Mouse (Mus musculus): ENCODE data around the gene Cdk19. TPM values are rescaled to one million over a fixed set of nuclear protein-coding genes. Genes with fewer than 3 reads are reported as not detected.

Cdk19 gene
- polyA plus RNA-seq, 1 experiment, result 21.5 TPM

DNA sequence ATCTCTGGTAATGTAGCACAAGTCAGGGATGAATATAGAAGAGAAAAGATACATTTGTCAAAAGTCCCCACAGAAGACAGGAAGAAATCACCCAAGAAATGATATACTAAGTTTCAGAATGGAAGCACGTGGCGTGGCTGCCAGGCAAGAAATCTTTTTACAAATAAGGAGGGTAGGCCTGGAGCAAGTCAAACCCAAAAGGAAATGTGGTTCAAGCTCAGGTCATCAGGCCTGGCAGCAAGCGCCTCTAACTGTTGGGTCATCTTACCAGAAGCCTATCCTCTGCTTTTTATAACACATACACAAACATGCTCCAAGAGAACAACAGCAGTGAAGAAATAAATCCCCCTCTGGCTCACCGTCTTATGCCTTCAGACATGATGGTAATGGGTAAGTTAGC lies 26.6 kb upstream of the Cdk19 start:
- DNase-seq, result no peak
- Histone ChIP-seq H3K4me1 (ENCODE audit: control insufficient read depth, insufficient read depth, low read length) (0 out of 2 replicates have a peak, but pooled peaks cover 2% of the 10 kb centered on the region), H3K4me3 (replicated peaks; ENCODE audit: extremely low read depth, low read depth, low read length) (no peak overlapping the region)
- TF ChIP-seq POLR2A (IDR thresholded peaks at IDR 0.05; ENCODE audit: borderline replicate concordance, extremely low read depth, low read depth, low read length) (no peak), CTCF (IDR thresholded peaks at IDR 0.05; ENCODE audit: insufficient read depth, low read length) (no peak)
- WGBS, result 70% methylated on average over 4 of the region's 4 CpGs

DNA sequence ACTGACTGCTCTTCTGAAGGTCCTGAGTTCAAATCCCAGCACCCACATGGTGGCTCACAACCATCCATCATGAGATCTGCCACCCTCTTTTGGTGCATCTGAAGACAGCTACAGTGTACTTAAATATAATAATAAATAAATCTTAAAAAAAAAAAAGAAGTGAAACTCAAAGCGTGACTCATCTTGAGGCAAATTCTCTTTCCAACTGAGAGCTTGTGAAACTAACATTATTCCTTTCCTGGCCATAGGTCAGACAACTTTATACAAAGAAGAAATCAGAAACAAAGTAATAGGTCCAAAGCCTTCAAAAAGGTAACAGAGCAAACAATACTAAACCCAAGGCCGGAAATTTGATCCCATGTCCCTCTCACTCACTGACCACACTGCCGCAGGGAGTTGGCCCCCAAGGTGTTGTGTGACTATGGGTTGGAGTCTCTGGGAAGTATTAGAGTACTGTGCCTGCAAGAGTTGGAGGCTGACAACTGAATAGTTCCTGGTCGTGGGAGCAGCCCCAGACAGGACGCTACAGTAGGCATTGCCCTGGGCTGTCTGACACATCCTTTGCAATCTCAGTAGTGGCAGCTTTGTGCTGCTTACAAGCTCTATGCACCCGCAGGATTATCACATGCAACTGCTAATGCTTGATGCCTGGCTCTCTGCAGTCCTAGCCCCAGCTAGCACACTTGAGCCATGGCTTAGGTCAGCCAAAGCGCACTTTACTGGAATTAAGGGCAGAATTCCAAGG lies 22.4 kb upstream of the Cdk19 start:
- 45% methylated on average over 7 of the region's 7 CpGs for WGBS

DNA sequence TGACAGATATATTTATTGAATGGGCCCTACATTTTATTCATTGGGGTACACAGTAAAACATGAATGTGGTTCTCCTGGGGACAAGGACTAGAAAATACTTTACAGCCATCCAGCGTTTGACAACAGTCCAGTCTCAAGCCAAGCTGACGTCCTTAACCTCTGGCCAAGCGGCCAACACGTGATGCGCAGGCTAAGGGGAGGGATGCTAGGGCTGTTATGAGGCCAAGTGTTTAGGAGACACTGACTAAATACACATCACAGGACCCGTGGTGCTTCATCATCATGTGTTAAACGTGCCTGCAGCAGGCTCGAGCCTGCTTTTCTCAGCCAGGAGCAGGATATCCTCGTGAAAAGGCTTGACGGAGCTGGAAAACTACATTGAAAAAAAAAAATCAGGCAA lies 19.1 kb upstream of the Cdk19 start:
- no peak for DNase-seq
- H3K4me1 ChIP-seq (ENCODE audit: control insufficient read depth, insufficient read depth, low read length), result 0 out of 2 replicates have a peak, but pooled peaks cover 2% of the 10 kb centered on the region
- H3K4me3 ChIP-seq (replicated peaks; ENCODE audit: extremely low read depth, low read depth, low read length), result no peak overlapping the region
- TF ChIP-seq POLR2A (IDR thresholded peaks at IDR 0.05; ENCODE audit: borderline replicate concordance, extremely low read depth, low read depth, low read length), result no peak
- no peak for TF ChIP-seq CTCF (IDR thresholded peaks at IDR 0.05; ENCODE audit: insufficient read depth, low read length)
- 90% methylated on average over 10 of the region's 10 CpGs for WGBS

More for the DNA sequence above, 22.4 kb upstream of the Cdk19 start:
- TF ChIP-seq POLR2A (IDR thresholded peaks at IDR 0.05; ENCODE audit: borderline replicate concordance, extremely low read depth, low read depth, low read length) (no peak), CTCF (IDR thresholded peaks at IDR 0.05; ENCODE audit: insufficient read depth, low read length) (no peak)
- Histone ChIP-seq H3K4me3 (replicated peaks; ENCODE audit: extremely low read depth, low read depth, low read length) (no peak overlapping the region), H3K4me1 (ENCODE audit: control insufficient read depth, insufficient read depth, low read length) (0 out of 2 replicates have a peak, but pooled peaks cover 2% of the 10 kb centered on the region)
- DNase-seq, result no peak

DNA sequence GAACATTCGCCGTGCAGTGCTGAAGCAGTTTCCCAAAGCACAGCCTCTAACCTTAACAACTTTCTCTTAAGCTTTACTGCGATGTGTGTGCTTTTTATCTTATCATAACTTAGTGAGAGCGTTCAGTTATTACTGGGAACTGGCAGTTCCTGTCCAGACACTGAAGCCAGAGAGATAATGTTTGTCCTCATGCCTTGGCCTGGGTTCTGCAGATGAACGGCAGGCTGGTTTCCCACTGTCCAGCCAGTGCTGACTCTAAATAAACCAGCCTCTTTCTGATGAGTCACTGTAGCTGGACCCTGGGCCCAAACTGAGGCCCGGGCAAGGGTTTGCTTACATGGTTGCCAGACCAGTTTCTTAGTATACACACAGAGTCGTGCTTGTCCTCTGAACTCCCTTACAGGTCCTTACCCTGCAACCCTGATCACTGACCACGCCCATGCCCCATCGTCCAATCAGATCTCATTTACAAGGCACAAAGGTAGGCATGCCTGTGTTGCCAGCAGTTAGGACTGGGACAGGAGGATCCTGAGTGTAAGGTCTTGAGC lies 11.3 kb upstream of the Cdk19 start:
- no peak for DNase-seq
- 44% methylated on average over 9 of the region's 9 CpGs for WGBS
- TF ChIP-seq POLR2A (IDR thresholded peaks at IDR 0.05; ENCODE audit: borderline replicate concordance, extremely low read depth, low read depth, low read length), result no peak
- TF ChIP-seq CTCF (IDR thresholded peaks at IDR 0.05; ENCODE audit: insufficient read depth, low read length), result no peak

DNA sequence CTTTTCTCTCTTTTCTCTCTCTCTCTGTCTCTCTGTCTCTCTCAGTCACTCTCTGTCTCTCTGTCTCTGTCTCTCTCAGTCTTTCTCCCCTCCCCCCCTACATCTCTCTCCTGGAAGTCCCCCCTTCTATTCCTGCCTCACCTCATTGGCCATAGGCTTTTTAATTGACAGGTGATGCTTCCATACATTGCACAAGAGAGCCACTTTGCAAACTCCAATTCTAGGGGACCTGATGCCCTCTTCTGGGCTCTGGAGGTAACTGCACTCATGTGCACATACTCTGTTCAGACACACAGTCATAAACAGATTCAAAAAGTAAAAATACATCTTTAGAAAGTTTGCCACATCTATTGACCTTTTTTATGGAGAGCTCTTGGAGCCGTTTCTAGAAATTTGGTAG lies 9.1 kb upstream of the Cdk19 start:
- no peak for DNase-seq
- TF ChIP-seq POLR2A (IDR thresholded peaks at IDR 0.05; ENCODE audit: borderline replicate concordance, extremely low read depth, low read depth, low read length), result no peak
- no peak for TF ChIP-seq CTCF (IDR thresholded peaks at IDR 0.05; ENCODE audit: insufficient read depth, low read length)
- Histone ChIP-seq H3K4me3 (replicated peaks; ENCODE audit: extremely low read depth, low read depth, low read length) (no peak overlapping the region), H3K4me1 (ENCODE audit: control insufficient read depth, insufficient read depth, low read length) (no peaks in the 10 kb centered on the region)
- 77% methylated on average over 1 of the region's 1 CpGs for WGBS

More for the DNA sequence above, 11.3 kb upstream of the Cdk19 start:
- no peak overlapping the region for H3K4me3 ChIP-seq (replicated peaks; ENCODE audit: extremely low read depth, low read depth, low read length)
- H3K4me1 ChIP-seq (ENCODE audit: control insufficient read depth, insufficient read depth, low read length), result no peaks in the 10 kb centered on the region

DNA sequence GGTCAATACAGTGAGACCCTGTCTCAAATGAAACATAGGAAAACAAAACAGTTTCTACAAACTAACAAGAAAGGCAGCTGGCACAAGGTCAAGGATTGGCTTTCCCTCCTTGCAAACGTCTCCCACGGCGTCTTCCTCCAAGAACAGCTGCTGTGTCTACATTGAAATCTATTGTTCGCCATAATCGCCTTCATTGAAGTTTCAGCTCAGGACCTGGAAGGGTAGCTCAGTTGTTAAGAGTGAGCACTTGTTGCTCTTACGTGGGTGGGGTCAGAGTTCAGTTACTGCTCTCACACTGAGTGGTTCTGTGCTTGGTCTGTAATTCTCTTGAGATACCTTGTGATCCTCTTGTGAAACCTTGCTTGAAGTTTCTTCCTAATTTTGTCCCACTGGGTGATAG lies 6.5 kb upstream of the Cdk19 start:
- no peak for DNase-seq
- H3K4me1 ChIP-seq (ENCODE audit: control insufficient read depth, insufficient read depth, low read length), result no peaks in the 10 kb centered on the region
- TF ChIP-seq CTCF (IDR thresholded peaks at IDR 0.05; ENCODE audit: insufficient read depth, low read length), result no peak
- no peak for TF ChIP-seq POLR2A (IDR thresholded peaks at IDR 0.05; ENCODE audit: borderline replicate concordance, extremely low read depth, low read depth, low read length)
- H3K4me3 ChIP-seq (replicated peaks; ENCODE audit: extremely low read depth, low read depth, low read length), result no peak overlapping the region
- WGBS, result 65% methylated on average over 6 of the region's 6 CpGs

DNA sequence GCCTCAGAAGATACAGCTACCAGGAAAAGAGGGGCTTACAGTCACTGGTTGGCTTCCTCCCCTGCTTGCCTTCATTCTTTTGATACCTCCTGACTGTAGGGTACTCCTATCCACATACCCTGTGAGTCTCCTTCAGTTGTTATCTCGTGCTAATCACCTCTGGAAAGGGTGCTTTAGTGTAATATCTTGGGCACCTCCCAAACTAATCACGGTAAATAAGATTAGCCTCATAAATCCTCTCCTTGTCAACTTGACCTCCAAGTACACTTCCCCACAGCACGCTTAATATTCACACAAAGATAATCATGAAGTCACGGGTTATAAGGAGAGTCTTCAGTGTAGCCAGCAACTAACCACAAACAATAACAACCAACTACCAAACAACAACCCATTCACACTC lies 2.7 kb downstream of the Cdk19 start:
- no peaks in the 10 kb centered on the region for H3K4me1 ChIP-seq (ENCODE audit: control insufficient read depth, insufficient read depth, low read length)
- TF ChIP-seq CTCF (IDR thresholded peaks at IDR 0.05; ENCODE audit: insufficient read depth, low read length), result no peak
- no peak for TF ChIP-seq POLR2A (IDR thresholded peaks at IDR 0.05; ENCODE audit: borderline replicate concordance, extremely low read depth, low read depth, low read length)
- WGBS, result 61% methylated on average over 4 of the region's 4 CpGs
- H3K4me3 ChIP-seq (replicated peaks; ENCODE audit: extremely low read depth, low read depth, low read length), result no peak overlapping the region
- DNase-seq, result no peak

DNA sequence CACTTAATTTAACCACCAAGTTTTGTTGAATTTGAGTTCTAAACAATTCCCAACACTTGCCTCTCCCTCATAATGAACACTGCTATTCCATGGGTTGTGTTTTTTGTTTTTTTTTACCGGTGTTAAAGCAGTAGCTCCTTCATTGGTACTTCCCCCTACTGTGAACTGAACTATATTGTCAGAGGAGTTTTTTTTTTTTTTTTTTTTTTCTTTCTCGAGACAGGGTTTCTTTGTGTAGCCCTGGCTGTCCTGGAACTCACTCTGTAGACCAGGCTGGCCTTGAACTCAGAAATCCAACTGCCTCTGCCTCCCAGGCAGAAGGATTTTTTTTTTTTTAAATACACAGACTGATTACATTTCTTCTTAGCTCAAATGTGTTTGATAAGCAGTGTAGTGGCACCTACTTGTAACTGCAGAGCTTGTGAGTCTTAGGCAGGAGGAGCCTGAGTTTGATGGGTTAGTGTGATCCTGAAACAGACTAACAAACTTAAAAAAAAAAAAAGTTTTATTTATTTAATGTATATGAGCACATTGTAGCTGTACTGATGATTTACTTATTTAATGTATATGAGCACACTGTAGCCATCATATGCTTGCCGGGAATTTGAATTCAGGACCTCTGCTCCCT lies 7.5 kb downstream of the Cdk19 start:
- Histone ChIP-seq H3K4me1 (ENCODE audit: control insufficient read depth, insufficient read depth, low read length) (no peaks in the 10 kb centered on the region), H3K4me3 (replicated peaks; ENCODE audit: extremely low read depth, low read depth, low read length) (no peak overlapping the region)
- no peak for DNase-seq
- 81% methylated on average over 3 of the region's 3 CpGs for WGBS
- no peak for TF ChIP-seq CTCF (IDR thresholded peaks at IDR 0.05; ENCODE audit: insufficient read depth, low read length)
- no peak for TF ChIP-seq POLR2A (IDR thresholded peaks at IDR 0.05; ENCODE audit: borderline replicate concordance, extremely low read depth, low read depth, low read length)

DNA sequence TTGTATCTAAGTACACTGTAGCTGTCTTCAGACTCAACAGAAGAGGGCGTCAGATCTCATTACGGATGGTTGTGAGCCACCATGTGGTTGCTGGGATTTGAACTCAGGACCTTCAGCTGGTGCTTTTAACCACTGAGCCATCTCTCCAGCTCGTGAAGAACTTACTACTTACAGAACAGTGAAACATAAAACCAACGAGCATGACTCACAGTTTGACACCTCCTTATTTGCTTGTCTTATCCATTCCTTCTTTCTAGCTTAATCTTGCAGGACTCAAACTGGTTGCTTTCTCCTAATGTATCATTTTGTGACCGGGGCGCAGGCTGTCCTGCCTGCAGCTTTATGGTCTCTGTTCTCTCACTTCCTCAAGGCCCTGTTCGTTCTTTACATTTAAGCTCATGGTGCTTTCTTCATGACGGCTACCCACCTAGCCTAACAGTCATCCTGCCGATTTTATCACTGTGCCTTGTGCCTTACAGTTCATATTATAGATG lies 8.1 kb downstream of the Cdk19 start:
- 62% methylated on average over 9 of the region's 9 CpGs for WGBS
- H3K4me1 ChIP-seq (ENCODE audit: control insufficient read depth, insufficient read depth, low read length), result no peaks in the 10 kb centered on the region
- no peak for DNase-seq
- TF ChIP-seq POLR2A (IDR thresholded peaks at IDR 0.05; ENCODE audit: borderline replicate concordance, extremely low read depth, low read depth, low read length) (no peak), CTCF (IDR thresholded peaks at IDR 0.05; ENCODE audit: insufficient read depth, low read length) (no peak)
- H3K4me3 ChIP-seq (replicated peaks; ENCODE audit: extremely low read depth, low read depth, low read length), result no peak overlapping the region

Measured in lung, adult 2 months (tissue).